Mouse (Mus musculus): ENCODE measurements around the gene Xxylt1.

DNA sequence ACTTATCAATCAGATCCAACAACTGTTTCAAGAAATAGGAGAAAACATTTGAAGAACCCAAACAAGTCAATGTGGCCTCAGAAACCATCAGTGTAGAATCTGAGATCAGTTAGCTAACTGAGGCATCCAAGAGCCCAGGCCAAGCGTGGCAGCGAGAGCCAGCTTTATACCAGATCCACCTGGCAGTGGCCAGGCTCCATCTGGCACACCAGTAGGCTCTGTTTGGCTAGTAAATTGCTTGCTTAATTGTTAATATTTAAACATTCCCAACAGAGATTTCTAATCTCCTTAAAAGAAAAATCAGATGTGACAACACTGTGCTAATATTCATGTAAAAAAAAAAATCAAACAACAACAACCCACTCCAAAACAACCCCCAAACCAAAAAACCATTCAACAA, 83.2 kb downstream of the Xxylt1 start:
- no peak for TF ChIP-seq CHD2 (IDR thresholded peaks at IDR 0.05; ENCODE audit: low read length)
- no peak for TF ChIP-seq POLR2A (IDR thresholded peaks at IDR 0.05; ENCODE audit: low read depth, low read length)
- TF ChIP-seq ZNF384 (IDR thresholded peaks at IDR 0.05; ENCODE audit: low read depth, low read length): no peak
- no peak for TF ChIP-seq CTCF (conservative IDR thresholded peaks at IDR 0.05 in 1 of 2, IDR thresholded peaks at IDR 0.05 in 1 of 2; ENCODE audit: low read depth in 2 of 2, low read length in 2 of 2)
- no peak for TF ChIP-seq TCF12 (IDR thresholded peaks at IDR 0.05; ENCODE audit: low read depth, low read length)
- no peak for TF ChIP-seq MXI1 (IDR thresholded peaks at IDR 0.05; ENCODE audit: low read depth, low read length)
- no peak for TF ChIP-seq MAZ (IDR thresholded peaks at IDR 0.05; ENCODE audit: low read depth, low read length)
- no peak for TF ChIP-seq EP300 (IDR thresholded peaks at IDR 0.05; ENCODE audit: low read length)
- TF ChIP-seq ETS1 (conservative IDR thresholded peaks at IDR 0.05; ENCODE audit: low read depth, low read length): no peak
